Mouse (Mus musculus) kidney, embryonic 14.5 days (tissue): Measurements from ENCODE around the gene Gm10643. TPM values are rescaled to one million over a fixed set of nuclear protein-coding genes. Genes with fewer than 3 reads are reported as not detected.

ENCODE experiments used
- ATAC-seq: fragments of 200-750 bp; cut with Nextera tagmentation; 2 replicates; pipeline ENCODE4 v1.8.0; 2017; ENCODE audit warnings: moderate number of reproducible peaks, mild to moderate bottlenecking, moderate TSS enrichment, moderate library complexity; ENCODE audit not compliant: low FRiP score, low TSS enrichment
- H3K27ac ChIP-seq: fragments of 300-500 bp; sonication (generic); 2 replicates; pipeline ENCODE4 v1.5.1; 2014; ENCODE audit warnings: low read depth, mild to moderate bottlenecking, low read length, moderate library complexity, mixed read lengths
- H3K27me3 ChIP-seq: fragments of 300-500 bp; sonication (generic); 2 replicates; pipeline ENCODE4 v1.6.1; 2014; ENCODE audit warnings: mild to moderate bottlenecking, low read length; ENCODE audit not compliant: control insufficient read depth, insufficient read depth
- H3K36me3 ChIP-seq: fragments of 300-500 bp; sonication (generic); 2 replicates; pipeline ENCODE4 v1.6.1; 2014; ENCODE audit warnings: low read length, mixed read lengths; ENCODE audit not compliant: control insufficient read depth, insufficient read depth
- H3K4me1 ChIP-seq: fragments of 300-500 bp; sonication (generic); 2 replicates; pipeline ENCODE4 v1.6.1; 2014; ENCODE audit warnings: low read length, mixed read lengths; ENCODE audit not compliant: control insufficient read depth, insufficient read depth
- H3K4me2 ChIP-seq: fragments of 300-500 bp; sonication (generic); replicated peaks from 2 replicates; pipeline ENCODE4 v1.6.1; 2014; ENCODE audit warnings: low read depth, mild to moderate bottlenecking, low read length
- H3K4me3 ChIP-seq: fragments of 300-500 bp; sonication (generic); 2 replicates; pipeline ENCODE4 v1.5.1; 2014; ENCODE audit warnings: mild to moderate bottlenecking, low read length
- H3K9ac ChIP-seq: fragments of 300-500 bp; sonication (generic); 2 replicates; pipeline ENCODE4 v1.6.1; 2014; ENCODE audit warnings: low read depth, mild to moderate bottlenecking, low read length, moderate library complexity
- H3K9me3 ChIP-seq: fragments of 300-500 bp; sonication (generic); 2 replicates; pipeline ENCODE4 v1.6.1; 2016; ENCODE audit warnings: low read length; ENCODE audit not compliant: control insufficient read depth
- WGBS: fragments of 180-500 bp; shearing (Covaris S2); extraction: QIAGEN DNeasy Blood & Tissue Kit; methylation state at CpG from one replicate; pipeline ENCODE4 v1.1.7; 2014; 5-methylcytosine and 5-hydroxymethylcytosine counted together
- polyA plus RNA-seq: library from polyadenylated mRNA; unstranded; fragments of >200 nt; fragmentation: Nextera tagmentation; extraction: Ambion mirVana; gene quantifications from 2 replicates; pipeline ENCODE4 v1.2.1, GENCODE M21; 2014

The Gm10643 gene
- 1.2 and 2.2 TPM in 2 replicates for polyA plus RNA-seq

- Histone ChIP-seq H3K27me3 (no peaks in the 10 kb centered on the region), H3K9me3 (no peaks in the 10 kb centered on the region), H3K36me3 (no peaks in the 10 kb centered on the region), H3K27ac (peak within 1 kb of the TSS; percentile 66), H3K4me2 (peak within 1 kb of the TSS; percentile 70), H3K4me3 (peak within 1 kb of the TSS; percentile 92), H3K4me1 (peaks cover 26% of the 10 kb centered on the region), H3K9ac (peak within 1 kb of the TSS; percentile 68)
- WGBS = 91% methylated on average over 1 of the region's 1 CpGs
- ATAC-seq = no peak
These were observed at the start of gene Gm10643 for GRCm38 (mm10) chr8:84065037-84065436. TSS of gene Gm10643 (minus strand) at chr8:84065137.

- peaks cover 13% of the 10 kb centered on the region for H3K4me1 ChIP-seq
- no peak overlapping the region for H3K9ac ChIP-seq
- 91% methylated on average over 6 of the region's 6 CpGs for WGBS
- H3K36me3 ChIP-seq = peaks cover 12% of the 10 kb centered on the region
- H3K27me3 ChIP-seq = no peaks in the 10 kb centered on the region
- ATAC-seq = no peak
- no peak overlapping the region for H3K27ac ChIP-seq
- no peaks in the 10 kb centered on the region for H3K9me3 ChIP-seq
- H3K4me2 ChIP-seq = no peak overlapping the region
- no peak overlapping the region for H3K4me3 ChIP-seq
These were observed 41.5 kb upstream of the Gm10643 start for GRCm38 (mm10) chr8:84106216-84107040.

GRCm38 (mm10) chr8:84105676-84106075 is 40.7 kb upstream of the Gm10643 start:
- H3K27me3 ChIP-seq = no peaks in the 10 kb centered on the region
- no peaks in the 10 kb centered on the region for H3K9me3 ChIP-seq
- 71% methylated on average over 2 of the region's 2 CpGs for WGBS
- no peak overlapping the region for H3K27ac ChIP-seq
- peaks cover 13% of the 10 kb centered on the region for H3K4me1 ChIP-seq
- H3K4me3 ChIP-seq = no peak overlapping the region
- H3K4me2 ChIP-seq = no peak overlapping the region
- peak overlapping the region; percentile 2; the same call in 1 of the 2 replicates for H3K9ac ChIP-seq
- no peak for ATAC-seq
- H3K36me3 ChIP-seq = peaks cover 14% of the 10 kb centered on the region

- Histone ChIP-seq H3K27ac (peak within 1 kb of the TSS; percentile 75; the same call in 1 of the 2 replicates), H3K4me2 (peak within 1 kb of the TSS; percentile 55), H3K27me3 (no peaks in the 10 kb centered on the region), H3K4me1 (peaks cover 13% of the 10 kb centered on the region), H3K4me3 (peak within 1 kb of the TSS; percentile 52), H3K36me3 (peaks cover 14% of the 10 kb centered on the region), H3K9ac (peak within 1 kb of the TSS; percentile 67), H3K9me3 (no peaks in the 10 kb centered on the region)
- peak; percentile 97 for ATAC-seq
- 7% methylated on average over 42 of the region's 42 CpGs for WGBS
These were observed 40.0 kb upstream of the Gm10643 start, which contains the start of gene Dcaf15 for GRCm38 (mm10) chr8:84104697-84105609. TSS of gene Dcaf15 (minus strand) at chr8:84104768.

GRCm38 (mm10) chr8:84104221-84104620 is 39.3 kb upstream of the Gm10643 start:
- Histone ChIP-seq H3K9ac (peak overlapping the region; percentile 67), H3K9me3 (no peaks in the 10 kb centered on the region), H3K27me3 (no peaks in the 10 kb centered on the region), H3K4me1 (peaks cover 13% of the 10 kb centered on the region), H3K4me3 (peak overlapping the region; percentile 52), H3K27ac (peak overlapping the region; percentile 75; the same call in 1 of the 2 replicates), H3K4me2 (peak overlapping the region; percentile 55), H3K36me3 (peaks cover 14% of the 10 kb centered on the region)
- ATAC-seq = peak; percentile 84
- WGBS = under 1% methylated on average over 28 of the region's 29 CpGs

- Histone ChIP-seq H3K27ac (peak overlapping the region; percentile 2; the same call in 1 of the 2 replicates), H3K27me3 (no peaks in the 10 kb centered on the region), H3K9me3 (no peaks in the 10 kb centered on the region), H3K9ac (peak overlapping the region; percentile 67; the same call in 1 of the 2 replicates), H3K36me3 (peaks cover 18% of the 10 kb centered on the region), H3K4me2 (peak overlapping the region; percentile 55), H3K4me1 (peaks cover 13% of the 10 kb centered on the region), H3K4me3 (peak overlapping the region; percentile 52)
- no peak for ATAC-seq
- 45% methylated on average over 3 of the region's 3 CpGs for WGBS
These were observed 38.7 kb upstream of the Gm10643 start for GRCm38 (mm10) chr8:84103601-84104000.

GRCm38 (mm10) chr8:84101476-84102270 is 36.7 kb upstream of the Gm10643 start:
- 95% methylated on average over 25 of the region's 25 CpGs for WGBS
- Histone ChIP-seq H3K9ac (no peak overlapping the region), H3K4me2 (no peak overlapping the region), H3K4me1 (peaks cover 13% of the 10 kb centered on the region), H3K9me3 (no peaks in the 10 kb centered on the region), H3K27me3 (no peaks in the 10 kb centered on the region), H3K36me3 (peaks cover 38% of the 10 kb centered on the region), H3K27ac (no peak overlapping the region), H3K4me3 (no peak overlapping the region)
- no peak for ATAC-seq

GRCm38 (mm10) chr8:84098376-84098775 is 33.4 kb upstream of the Gm10643 start:
- Histone ChIP-seq H3K27me3 (no peaks in the 10 kb centered on the region), H3K9ac (no peak overlapping the region), H3K36me3 (peaks cover 67% of the 10 kb centered on the region), H3K9me3 (no peaks in the 10 kb centered on the region), H3K4me1 (peaks cover 8% of the 10 kb centered on the region), H3K27ac (no peak overlapping the region), H3K4me3 (no peak overlapping the region), H3K4me2 (no peak overlapping the region)
- WGBS = 92% methylated on average over 7 of the region's 7 CpGs
- no peak for ATAC-seq
